Mouse (Mus musculus) regulatory T cell (primary cell): ENCODE measurements around the gene Cd86.

Experiments used
- in situ Hi-C: fragments of 300-600 bp; cut with MboI, MseI; formaldehyde crosslinking; loops from one replicate; pipeline ENCODE4 v1.15.1; 2025; ENCODE audit warnings: high pct_unique_total_duplicates

Cd86 gene

GRCm38 (mm10) chr16:36655910-36656309 lies 10.0 kb downstream of the Cd86 start:
- in situ Hi-C loops = no loop called here

GRCm38 (mm10) chr16:36655199-36655598 lies 10.7 kb downstream of the Cd86 start:
- in situ Hi-C loops = no loop called here

- in situ Hi-C loops = no loop called here
Observed at GRCm38 (mm10) chr16:36651174-36651766, 14.6 kb downstream of the Cd86 start.

- in situ Hi-C loops = no loop called here
Observed at GRCm38 (mm10) chr16:36650511-36650910, 15.4 kb downstream of the Cd86 start.

DNA sequence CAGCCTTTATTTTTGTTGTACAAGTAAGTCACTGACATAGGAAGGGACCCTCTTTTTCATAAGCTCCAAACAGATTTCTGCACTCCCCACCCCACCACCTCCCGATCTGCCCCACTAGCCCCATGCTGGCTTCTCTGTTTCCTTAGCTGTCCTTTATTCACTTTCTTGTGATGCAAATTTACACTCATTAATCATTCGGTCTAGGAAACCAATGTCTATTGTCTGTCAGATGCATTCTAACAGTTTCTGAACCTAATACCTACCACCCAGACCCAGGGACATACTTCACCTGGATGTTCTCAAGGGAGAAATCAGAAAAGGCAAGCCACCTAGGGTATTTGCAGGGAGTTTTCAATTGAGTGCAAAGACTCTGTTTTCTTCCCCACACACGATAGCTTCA lies 16.6 kb downstream of the Cd86 start:
- in situ Hi-C loops = no loop called here

GRCm38 (mm10) chr16:36645124-36645523 lies 20.8 kb downstream of the Cd86 start:
- in situ Hi-C loops = no loop called here

- in situ Hi-C loops = no loop called here
Observed at GRCm38 (mm10) chr16:36642696-36643046, 23.2 kb downstream of the Cd86 start.

GRCm38 (mm10) chr16:36641830-36642695 lies 23.8 kb downstream of the Cd86 start:
- in situ Hi-C loops = no loop called here

- in situ Hi-C loops = no loop called here
Observed at GRCm38 (mm10) chr16:36640993-36641392, 24.9 kb downstream of the Cd86 start.

- in situ Hi-C loops = no loop called here
Observed at GRCm38 (mm10) chr16:36639812-36640504, 25.9 kb downstream of the Cd86 start.

DNA sequence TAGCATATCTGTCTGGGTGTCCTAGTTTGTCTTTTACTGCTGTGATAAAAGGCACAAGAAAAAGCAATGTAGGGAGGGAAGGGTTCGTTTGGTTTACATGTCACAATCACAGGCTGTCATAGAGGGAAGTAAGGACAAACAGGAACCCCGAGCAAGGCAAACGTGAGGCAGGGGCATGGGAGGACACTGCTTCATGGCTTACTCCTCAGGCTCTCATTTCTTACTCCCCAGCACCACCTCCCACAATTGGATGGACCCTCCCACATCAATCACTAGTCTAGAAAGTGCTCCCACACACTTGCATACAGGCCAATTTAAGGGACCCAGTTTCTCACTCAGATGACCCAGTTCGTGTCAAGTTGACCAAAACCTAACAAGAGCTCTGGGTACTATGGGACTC lies 29.1 kb downstream of the Cd86 start:
- in situ Hi-C loops = no loop called here

- in situ Hi-C loops = no loop called here
Observed at GRCm38 (mm10) chr16:36634971-36635710, 30.7 kb downstream of the Cd86 start.

DNA sequence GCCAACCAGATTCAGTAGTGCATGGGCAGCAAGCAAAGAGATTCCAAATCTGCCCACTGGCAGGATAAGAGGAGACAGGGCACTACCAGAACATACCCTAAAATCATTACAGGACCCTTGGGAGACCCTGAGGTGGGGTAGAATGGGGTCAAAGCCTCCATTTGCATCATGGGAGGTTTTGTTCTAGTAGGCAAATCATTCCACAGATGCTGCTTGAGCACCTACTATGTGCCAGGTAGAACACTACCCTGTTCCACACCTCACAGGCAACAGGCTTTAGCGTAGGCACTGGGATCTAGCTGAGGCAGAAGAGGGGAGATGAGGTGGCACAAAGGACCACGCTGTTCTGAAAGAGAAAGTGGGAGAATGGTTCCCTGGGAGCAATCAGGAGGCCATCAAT lies 31.5 kb downstream of the Cd86 start:
- in situ Hi-C loops = no loop called here

DNA sequence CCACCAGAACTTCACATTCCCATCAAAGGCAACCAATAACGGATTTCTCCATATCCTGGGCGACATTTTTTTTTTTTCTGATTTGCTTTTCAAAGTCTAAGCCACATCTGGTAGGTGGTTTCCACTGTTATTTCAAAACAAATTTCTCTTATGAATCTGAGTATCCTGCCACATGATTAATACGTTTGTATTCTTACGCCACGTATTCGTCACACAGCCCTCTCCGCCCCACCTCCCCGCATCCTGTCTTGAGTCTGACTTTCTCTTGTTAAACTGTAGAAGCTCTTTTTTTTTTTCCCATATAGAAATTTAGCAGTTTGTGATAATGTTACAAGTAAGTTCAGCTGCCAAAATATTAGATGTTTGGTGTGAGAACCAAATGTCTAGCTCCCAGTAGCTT lies 33.7 kb downstream of the Cd86 start:
- in situ Hi-C loops = no loop called here

DNA sequence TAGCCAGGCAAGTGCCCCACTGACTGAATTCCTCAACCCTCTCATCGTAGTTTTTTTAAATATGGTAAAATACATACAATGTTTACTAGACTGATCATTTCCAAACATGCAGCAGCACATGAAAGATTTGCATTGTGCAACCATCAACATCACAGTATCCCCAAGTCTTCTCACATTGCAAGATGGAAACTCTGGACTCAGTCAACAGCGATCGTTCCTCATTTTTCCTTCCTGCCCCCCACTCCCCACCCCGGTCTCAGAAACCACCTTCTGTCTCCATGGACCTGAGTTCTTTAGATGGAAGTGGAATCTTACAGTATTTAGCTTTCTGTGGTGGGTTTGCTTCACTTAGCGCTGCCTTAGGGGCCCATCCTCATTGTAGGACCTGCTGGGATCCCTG lies 34.3 kb downstream of the Cd86 start:
- in situ Hi-C loops = no loop called here

- in situ Hi-C loops = no loop called here
Observed at GRCm38 (mm10) chr16:36627740-36628139, 38.1 kb downstream of the Cd86 start.

DNA sequence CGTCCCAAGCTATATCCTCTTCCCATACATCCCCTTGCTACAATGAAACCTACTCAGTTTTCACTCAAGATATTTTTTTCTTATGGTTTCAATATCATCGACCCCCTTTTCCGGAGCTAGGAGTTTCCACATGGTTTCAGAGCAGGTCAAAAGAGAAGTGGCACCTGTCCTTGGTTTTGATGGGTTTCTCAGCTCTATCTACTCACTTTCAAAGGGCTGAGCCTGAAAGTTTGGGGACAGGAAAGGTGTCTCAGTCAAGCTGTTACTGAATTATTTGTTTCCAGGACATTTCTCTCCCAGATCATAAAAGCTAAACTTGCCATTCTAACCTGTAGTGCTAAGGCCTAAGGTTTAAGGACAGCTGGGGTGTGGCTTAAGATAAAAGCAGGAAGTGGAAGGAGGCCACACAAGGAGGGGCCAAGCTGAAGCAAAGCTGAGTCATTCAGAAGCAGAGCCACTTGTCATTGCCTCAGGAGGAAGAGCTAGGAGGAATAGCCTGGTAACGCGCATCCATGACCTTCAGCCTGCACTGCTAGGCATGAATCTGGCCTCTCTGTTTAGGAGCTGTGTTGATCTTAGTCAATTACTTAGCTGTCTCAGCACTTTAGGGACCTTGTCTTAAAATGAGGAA lies 39.2 kb downstream of the Cd86 start:
- in situ Hi-C loops = no loop called here

DNA sequence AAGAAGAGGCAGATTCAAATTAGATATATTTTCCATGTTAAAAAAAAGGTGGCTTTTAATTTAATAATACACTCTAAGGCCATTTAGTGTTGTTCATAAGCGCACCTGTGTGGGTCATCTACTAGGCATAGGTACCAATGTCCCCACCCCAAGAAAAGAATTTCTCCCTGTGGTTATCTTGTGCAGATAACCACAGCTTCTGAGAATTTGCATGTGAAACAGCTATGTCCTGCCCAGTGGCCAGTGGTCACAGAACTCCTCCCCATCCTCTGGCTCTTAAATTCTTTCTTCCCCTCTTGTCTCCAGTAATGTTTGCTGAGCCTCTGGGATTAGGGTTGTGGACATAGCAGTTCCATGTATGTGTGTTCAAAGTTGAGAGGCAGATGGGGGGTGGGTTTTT lies 40.0 kb downstream of the Cd86 start:
- in situ Hi-C loops = no loop called here

DNA sequence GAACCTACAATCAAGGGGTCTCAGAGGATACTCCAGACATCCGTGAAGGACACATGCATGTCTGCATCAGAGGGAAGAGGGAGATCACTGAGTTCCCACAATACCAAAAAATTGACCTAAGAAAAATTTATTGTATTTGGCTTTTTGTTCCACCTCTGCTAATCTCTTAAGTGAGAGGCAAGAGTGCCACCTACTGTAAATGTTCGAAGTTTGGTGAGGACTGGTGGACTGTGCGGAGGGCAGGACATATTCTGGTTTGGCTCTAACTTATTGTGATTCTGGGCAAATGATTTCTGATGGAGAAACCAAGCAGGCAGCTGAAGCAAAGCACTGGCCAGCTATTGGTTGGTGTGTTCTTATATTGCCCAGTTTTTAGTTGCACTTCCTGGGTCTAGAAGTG lies 43.6 kb downstream of the Cd86 start:
- in situ Hi-C loops = no loop called here

GRCm38 (mm10) chr16:36621108-36621507 lies 44.8 kb downstream of the Cd86 start:
- in situ Hi-C loops = no loop called here

DNA sequence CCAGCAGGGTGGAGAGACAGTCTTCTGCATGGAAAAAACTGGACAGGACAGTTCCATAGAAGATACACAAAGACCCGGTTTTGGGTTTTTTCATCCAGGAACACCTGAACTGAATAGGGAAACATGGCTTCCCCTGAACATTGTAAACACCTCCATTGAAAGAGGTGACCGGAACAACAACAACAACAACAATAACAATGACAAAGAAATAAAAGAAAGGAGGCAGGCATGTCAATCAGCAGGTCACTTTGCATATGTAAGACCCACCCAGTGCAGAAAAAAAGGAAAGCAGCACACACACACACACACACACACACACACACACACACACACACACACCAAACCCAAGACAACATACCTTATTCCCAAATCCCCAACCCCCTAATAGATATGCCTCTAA lies 52.2 kb downstream of the Cd86 start:
- in situ Hi-C loops = no loop called here

DNA sequence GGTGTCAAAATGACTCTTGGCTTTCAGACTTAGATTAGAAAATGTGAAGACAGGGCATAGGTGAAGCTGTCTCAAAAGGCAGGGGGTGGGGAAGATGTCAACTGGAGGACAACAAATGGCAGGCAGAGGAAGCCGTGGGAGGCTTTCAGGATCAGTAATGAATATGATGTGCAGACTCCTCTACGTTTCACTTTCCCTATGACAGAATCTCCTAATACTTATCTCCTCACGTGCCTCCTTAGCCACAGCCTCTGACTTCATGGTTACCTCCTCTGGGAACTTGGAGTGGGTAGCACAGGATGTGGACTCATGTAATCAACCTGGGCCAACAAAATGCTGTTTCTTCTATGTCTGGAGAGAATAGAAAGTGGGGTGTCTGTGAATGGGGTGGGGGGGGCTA lies 63.2 kb downstream of the Cd86 start:
- in situ Hi-C loops = loop anchor here (5.0 kb wide), 1 partner anchor 125 kb away; no protein-coding TSS in a partner anchor
